Mouse (Mus musculus): ENCODE results near the gene Ntn4. TPM values are rescaled to one million over a fixed set of nuclear protein-coding genes. Genes with fewer than 3 reads are reported as not detected.
"Not testable (repeated sequence)": the region's sequence is repeated elsewhere in the genome, so short reads cannot be mapped to it uniquely, and the experiment has no call there.

The Ntn4 gene
- polyA plus RNA-seq, 1 experiment from 2014 or later: 4.3 TPM

DNA sequence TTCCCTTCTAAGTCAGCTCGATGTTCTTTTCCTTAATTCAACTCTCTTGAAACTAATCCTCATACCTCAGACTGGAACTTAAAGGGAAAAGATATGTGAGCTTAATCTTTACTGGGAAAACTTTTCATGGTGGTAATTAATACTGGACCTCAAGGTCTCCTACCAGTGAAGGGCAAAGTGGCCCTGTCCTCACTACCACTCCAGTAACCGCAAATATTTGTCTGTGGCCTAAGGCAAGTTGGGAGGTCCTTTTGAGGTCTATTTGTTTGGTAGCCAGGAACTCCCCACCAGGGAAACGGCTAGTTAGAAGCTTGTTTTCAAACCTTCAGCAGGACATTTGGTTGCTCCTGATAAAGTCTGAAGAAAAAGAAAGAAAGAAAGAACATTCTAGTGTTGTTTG, 26.5 kb downstream of the Ntn4 start:
- Histone ChIP-seq H3K4me3 (ENCODE audit: low read depth, low read length) (no peak overlapping the region), H3K27ac (ENCODE audit: low read depth, low read length) (no peak overlapping the region), H3K4me2 (replicated peaks; ENCODE audit: low read depth, low read length) (no peak overlapping the region), H3K27me3 (ENCODE audit: control insufficient read depth, insufficient read depth, low read length) (no peaks in the 10 kb centered on the region), H3K4me1 (replicated peaks; ENCODE audit: control insufficient read depth, insufficient read depth, low read length) (no peaks in the 10 kb centered on the region), H3K9me3 (ENCODE audit: control insufficient read depth, low read length) (no peaks in the 10 kb centered on the region), H3K36me3 (ENCODE audit: control insufficient read depth, insufficient read depth, low read length) (no peaks in the 10 kb centered on the region), H3K9ac (ENCODE audit: low read depth, low read length) (no peak overlapping the region)
- WGBS: 70% methylated on average over 3 of the region's 3 CpGs
- DNase-seq (ENCODE audit: low spot score) (no peak), ATAC-seq (ENCODE audit: low FRiP score) (no peak)

DNA sequence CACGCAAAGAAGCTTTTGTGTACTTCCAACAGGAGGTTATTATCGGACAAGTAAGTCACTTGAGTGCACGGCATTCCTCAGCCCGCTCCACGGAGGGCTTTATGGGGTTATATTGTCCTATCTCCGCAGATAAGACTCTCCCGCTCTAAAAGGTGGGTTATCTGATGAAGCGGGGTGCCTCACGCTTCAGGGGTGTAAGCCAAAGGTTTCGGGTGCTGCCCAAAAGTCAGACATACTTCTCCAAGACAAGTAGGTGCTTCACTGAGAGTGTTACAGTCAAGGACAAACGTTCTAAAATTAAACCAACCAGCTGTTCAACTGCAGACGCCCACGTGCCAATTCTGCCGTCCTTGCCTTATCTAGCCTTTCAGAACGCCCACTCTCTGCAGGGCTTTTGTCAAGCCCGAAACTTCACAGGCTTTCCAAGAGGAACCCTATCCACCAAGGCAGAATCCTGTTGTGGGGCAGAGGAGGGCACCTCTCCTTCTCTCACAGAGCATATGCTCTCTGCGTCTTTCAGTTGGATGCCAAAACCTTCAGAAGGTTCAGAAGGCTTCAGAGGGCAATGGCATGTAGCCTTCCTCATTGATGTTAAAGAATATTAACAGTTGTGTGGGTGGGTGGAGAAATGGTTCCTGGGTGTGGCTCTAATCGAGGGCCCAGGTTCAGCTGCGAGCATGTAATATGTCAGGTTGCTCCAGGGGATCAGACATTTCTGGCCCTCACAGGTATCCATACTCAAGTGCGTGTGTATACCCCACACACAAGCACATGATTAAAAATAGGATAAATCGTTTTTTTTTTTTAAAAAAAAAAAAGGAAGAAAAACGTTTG, 32.4 kb downstream of the Ntn4 start:
- DNase-seq (ENCODE audit: low spot score): no peak
- H3K4me3 ChIP-seq (ENCODE audit: low read depth, low read length): no peak overlapping the region
- no peak for ATAC-seq (ENCODE audit: low FRiP score)
- no peak overlapping the region for H3K4me2 ChIP-seq (replicated peaks; ENCODE audit: low read depth, low read length)
- no peaks in the 10 kb centered on the region for H3K27me3 ChIP-seq (ENCODE audit: control insufficient read depth, insufficient read depth, low read length)
- H3K27ac ChIP-seq (ENCODE audit: low read depth, low read length): no peak overlapping the region
- H3K9ac ChIP-seq (ENCODE audit: low read depth, low read length): no peak overlapping the region
- H3K9me3 ChIP-seq (ENCODE audit: control insufficient read depth, low read length): no peaks in the 10 kb centered on the region
- whole genome bisulfite sequencing: 84% methylated on average over 22 of the region's 22 CpGs
- no peaks in the 10 kb centered on the region for H3K36me3 ChIP-seq (ENCODE audit: control insufficient read depth, insufficient read depth, low read length)
- no peaks in the 10 kb centered on the region for H3K4me1 ChIP-seq (replicated peaks; ENCODE audit: control insufficient read depth, insufficient read depth, low read length)

DNA sequence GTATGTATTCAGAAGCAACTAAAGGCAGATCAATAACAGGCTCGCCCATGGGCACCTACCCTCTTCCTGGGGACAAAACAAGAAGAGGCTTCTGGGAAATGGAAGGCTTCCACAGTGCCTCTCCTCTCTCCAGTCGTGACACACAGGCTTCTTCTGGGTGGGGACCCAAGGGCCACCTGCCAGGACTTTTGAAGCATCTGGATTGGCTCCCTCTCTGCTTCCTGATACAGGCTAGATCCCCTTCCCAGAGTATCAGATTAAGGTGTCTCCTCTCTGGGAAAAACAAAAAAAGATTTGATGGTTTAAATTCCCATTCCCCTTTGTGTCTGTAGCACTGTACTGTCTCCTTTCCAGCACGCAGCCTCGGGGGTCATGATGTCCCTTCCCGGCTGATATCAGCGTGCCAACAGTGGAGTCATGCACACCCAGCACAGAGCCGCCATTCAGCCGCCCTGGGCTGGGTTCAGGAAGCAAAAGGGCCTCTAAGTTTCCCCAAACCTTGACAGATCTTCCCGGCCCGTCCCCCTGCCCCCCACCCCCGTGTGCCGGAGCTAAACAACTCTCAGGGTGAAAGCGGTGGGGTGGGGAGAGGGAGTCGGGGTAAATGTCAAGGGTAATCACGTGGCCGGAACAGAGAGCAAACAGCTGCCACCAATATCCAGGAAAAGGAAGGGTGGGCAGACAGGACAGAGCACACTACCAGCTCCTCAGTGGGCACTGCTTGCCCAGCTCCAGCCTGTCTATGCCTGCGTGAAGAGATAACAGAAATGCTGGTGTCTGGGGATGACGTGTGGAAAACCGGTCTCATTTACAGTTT, 38.9 kb downstream of the Ntn4 start:
- ATAC-seq (ENCODE audit: low FRiP score) (peak; percentile 53; the same call in 1 of the 2 replicates), DNase-seq (ENCODE audit: low spot score) (no peak)
- Histone ChIP-seq H3K9me3 (ENCODE audit: control insufficient read depth, low read length) (no peaks in the 10 kb centered on the region), H3K27me3 (ENCODE audit: control insufficient read depth, insufficient read depth, low read length) (no peaks in the 10 kb centered on the region), H3K4me3 (ENCODE audit: low read depth, low read length) (no peak overlapping the region), H3K27ac (ENCODE audit: low read depth, low read length) (no peak overlapping the region), H3K36me3 (ENCODE audit: control insufficient read depth, insufficient read depth, low read length) (no peaks in the 10 kb centered on the region), H3K4me1 (replicated peaks; ENCODE audit: control insufficient read depth, insufficient read depth, low read length) (no peaks in the 10 kb centered on the region; the same call in none of the 2 replicates), H3K4me2 (replicated peaks; ENCODE audit: low read depth, low read length) (peak overlapping the region; percentile 11; the same call in 1 of the 2 replicates), H3K9ac (ENCODE audit: low read depth, low read length) (no peak overlapping the region)
- 52% methylated on average over 19 of the region's 19 CpGs for WGBS

DNA sequence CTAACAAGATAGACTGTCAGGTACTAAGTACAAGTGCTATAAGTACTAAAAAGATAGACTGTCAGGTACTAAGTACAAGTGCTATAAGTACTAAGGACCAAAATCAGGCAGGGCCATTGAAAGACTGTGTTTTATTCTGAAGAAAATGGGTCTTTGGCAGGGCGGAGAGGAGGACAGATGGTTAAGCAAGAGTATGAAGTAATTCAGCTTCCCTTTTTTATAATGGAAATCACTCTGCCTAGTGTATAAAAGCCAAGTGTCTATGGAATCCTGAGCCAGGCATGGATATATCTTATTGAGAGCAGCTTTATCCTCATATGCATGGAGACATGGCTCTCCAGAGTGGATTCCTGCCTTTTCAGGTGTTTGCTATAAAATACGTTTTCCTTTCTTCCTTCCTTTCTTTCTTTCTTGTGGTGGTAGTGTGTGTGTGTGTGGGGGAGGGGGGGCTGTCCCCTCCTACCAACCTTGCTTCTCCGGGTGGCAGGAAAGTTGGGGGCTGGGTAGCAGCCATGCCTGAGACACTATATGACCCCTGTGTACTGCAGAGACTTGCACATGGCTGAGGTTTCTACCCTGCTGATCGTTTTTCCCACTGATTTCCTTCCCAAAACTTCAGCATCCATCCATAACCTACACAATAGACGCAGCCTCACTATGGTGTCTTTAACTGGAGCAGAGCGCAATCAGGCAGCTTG, 40.3 kb downstream of the Ntn4 start:
- no peak overlapping the region for H3K9ac ChIP-seq (ENCODE audit: low read depth, low read length)
- no peak overlapping the region for H3K27ac ChIP-seq (ENCODE audit: low read depth, low read length)
- no peak overlapping the region for H3K4me3 ChIP-seq (ENCODE audit: low read depth, low read length)
- DNase-seq (ENCODE audit: low spot score) (no peak), ATAC-seq (ENCODE audit: low FRiP score) (no peak)
- no peaks in the 10 kb centered on the region; the same call in none of the 2 replicates for H3K4me1 ChIP-seq (replicated peaks; ENCODE audit: control insufficient read depth, insufficient read depth, low read length)
- no peak overlapping the region for H3K4me2 ChIP-seq (replicated peaks; ENCODE audit: low read depth, low read length)
- no peaks in the 10 kb centered on the region for H3K9me3 ChIP-seq (ENCODE audit: control insufficient read depth, low read length)
- 57% methylated on average over 6 of the region's 6 CpGs for WGBS
- no peaks in the 10 kb centered on the region for H3K36me3 ChIP-seq (ENCODE audit: control insufficient read depth, insufficient read depth, low read length)
- H3K27me3 ChIP-seq (ENCODE audit: control insufficient read depth, insufficient read depth, low read length): no peaks in the 10 kb centered on the region

DNA sequence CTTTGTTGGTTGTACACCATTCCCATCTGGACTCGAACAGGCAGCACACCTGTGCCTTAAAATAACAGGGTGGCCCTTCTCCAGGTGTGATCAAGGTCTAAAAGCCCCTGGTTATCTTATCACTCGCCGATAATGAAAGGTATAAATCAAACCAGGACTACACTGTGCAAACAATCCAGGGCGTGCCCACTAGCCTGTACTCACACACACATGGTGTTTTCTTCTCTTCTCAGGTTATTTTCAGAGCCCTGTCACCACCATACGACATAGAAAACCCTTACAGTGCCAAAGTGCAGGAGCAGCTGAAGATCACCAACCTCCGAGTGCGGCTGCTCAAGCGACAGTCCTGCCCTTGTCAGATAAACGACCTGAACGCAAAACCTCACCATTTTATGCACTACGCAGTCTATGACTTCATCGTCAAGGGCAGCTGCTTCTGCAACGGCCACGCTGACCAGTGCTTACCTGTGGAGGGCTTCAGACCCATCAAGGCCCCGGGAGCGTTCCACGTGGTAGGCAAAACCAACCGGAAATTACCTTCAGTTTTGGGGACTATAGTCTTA, 41.8 kb downstream of the Ntn4 start:
- 90% methylated on average over 18 of the region's 18 CpGs for WGBS
- no peak for ATAC-seq (ENCODE audit: low FRiP score)
- H3K27me3 ChIP-seq (ENCODE audit: control insufficient read depth, insufficient read depth, low read length): no peaks in the 10 kb centered on the region
- no peak overlapping the region for H3K27ac ChIP-seq (ENCODE audit: low read depth, low read length)
- no peak overlapping the region for H3K4me2 ChIP-seq (replicated peaks; ENCODE audit: low read depth, low read length)
- no peak overlapping the region for H3K9ac ChIP-seq (ENCODE audit: low read depth, low read length)
- no peaks in the 10 kb centered on the region for H3K36me3 ChIP-seq (ENCODE audit: control insufficient read depth, insufficient read depth, low read length)
- no peaks in the 10 kb centered on the region; the same call in none of the 2 replicates for H3K4me1 ChIP-seq (replicated peaks; ENCODE audit: control insufficient read depth, insufficient read depth, low read length)
- DNase-seq (ENCODE audit: low spot score): no peak
- no peak overlapping the region for H3K4me3 ChIP-seq (ENCODE audit: low read depth, low read length)
- no peaks in the 10 kb centered on the region for H3K9me3 ChIP-seq (ENCODE audit: control insufficient read depth, low read length)

DNA sequence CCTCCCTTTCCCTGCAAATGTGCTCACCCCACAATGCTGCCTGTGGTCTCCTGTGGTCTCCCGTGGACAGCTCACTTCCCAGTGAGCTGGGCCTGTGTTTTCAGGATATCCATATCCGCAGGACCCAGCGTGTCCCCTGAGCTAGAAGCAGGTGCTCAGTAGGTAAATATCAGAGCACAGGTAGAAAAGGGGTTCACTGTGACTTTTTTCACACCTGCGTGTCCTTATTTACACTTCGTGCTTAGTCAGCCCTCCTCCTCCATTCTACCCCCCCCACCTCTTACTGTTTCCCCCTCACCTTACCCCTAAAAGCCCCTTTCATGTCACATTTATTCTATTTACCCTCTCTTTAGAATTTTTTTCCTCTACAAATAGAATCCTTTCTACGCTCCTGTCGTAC, 42.7 kb downstream of the Ntn4 start:
- no peaks in the 10 kb centered on the region; the same call in none of the 2 replicates for H3K4me1 ChIP-seq (replicated peaks; ENCODE audit: control insufficient read depth, insufficient read depth, low read length)
- DNase-seq (ENCODE audit: low spot score) (no peak), ATAC-seq (ENCODE audit: low FRiP score) (no peak)
- no peaks in the 10 kb centered on the region for H3K27me3 ChIP-seq (ENCODE audit: control insufficient read depth, insufficient read depth, low read length)
- H3K27ac ChIP-seq (ENCODE audit: low read depth, low read length): no peak overlapping the region
- no peaks in the 10 kb centered on the region for H3K9me3 ChIP-seq (ENCODE audit: control insufficient read depth, low read length)
- H3K4me2 ChIP-seq (replicated peaks; ENCODE audit: low read depth, low read length): no peak overlapping the region
- WGBS: 87% methylated on average over 7 of the region's 7 CpGs
- no peak overlapping the region for H3K4me3 ChIP-seq (ENCODE audit: low read depth, low read length)
- H3K9ac ChIP-seq (ENCODE audit: low read depth, low read length): no peak overlapping the region
- no peaks in the 10 kb centered on the region for H3K36me3 ChIP-seq (ENCODE audit: control insufficient read depth, insufficient read depth, low read length)

DNA sequence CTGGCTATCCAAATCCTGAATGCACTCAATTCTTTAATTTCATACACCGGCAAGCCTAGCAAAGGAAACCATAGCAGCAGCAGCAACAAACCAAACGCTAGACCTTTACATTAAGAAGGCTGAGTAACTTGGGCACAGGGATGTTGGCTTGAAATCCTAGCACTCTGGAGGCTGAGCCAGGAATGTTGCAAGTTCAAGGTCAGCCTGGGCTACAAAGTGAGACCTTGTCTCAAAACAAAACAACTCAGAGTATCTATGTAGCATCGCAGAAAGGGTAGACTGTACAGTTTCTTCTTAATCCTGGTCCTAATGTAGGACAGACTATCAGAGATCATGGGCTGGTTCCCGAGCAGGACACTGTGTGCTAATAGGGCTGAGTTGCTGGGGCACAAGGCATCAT, 43.4 kb downstream of the Ntn4 start:
- ATAC-seq (ENCODE audit: low FRiP score) (no peak), DNase-seq (ENCODE audit: low spot score) (no peak)
- H3K9ac ChIP-seq (ENCODE audit: low read depth, low read length): no peak overlapping the region
- no peaks in the 10 kb centered on the region; the same call in none of the 2 replicates for H3K4me1 ChIP-seq (replicated peaks; ENCODE audit: control insufficient read depth, insufficient read depth, low read length)
- no peak overlapping the region for H3K27ac ChIP-seq (ENCODE audit: low read depth, low read length)
- no peak overlapping the region for H3K4me3 ChIP-seq (ENCODE audit: low read depth, low read length)
- H3K27me3 ChIP-seq (ENCODE audit: control insufficient read depth, insufficient read depth, low read length): no peaks in the 10 kb centered on the region
- H3K9me3 ChIP-seq (ENCODE audit: control insufficient read depth, low read length): no peaks in the 10 kb centered on the region
- no peak overlapping the region for H3K4me2 ChIP-seq (replicated peaks; ENCODE audit: low read depth, low read length)
- 89% methylated on average over 4 of the region's 4 CpGs for WGBS
- H3K36me3 ChIP-seq (ENCODE audit: control insufficient read depth, insufficient read depth, low read length): no peaks in the 10 kb centered on the region

DNA sequence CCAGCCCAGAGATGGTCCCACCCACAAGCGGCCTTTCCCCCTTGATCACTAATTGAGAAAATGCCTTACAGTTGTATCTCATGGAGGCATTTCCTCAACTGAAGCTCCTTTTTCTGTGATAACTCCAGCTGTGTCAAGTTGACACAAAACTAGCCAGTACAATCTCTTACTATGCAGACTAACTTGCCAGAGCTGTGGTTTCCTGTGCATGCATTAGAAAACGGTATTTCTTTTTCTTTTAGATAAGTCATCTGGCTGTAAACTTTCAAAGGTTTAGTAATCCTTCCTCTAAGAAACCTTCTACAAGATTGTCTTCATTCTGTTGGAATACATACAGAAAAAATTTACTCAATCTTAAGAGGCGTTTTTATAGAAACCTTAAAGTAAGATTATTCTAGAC, 44.9 kb downstream of the Ntn4 start:
- not testable (repeated sequence) for H3K27me3 ChIP-seq (ENCODE audit: control insufficient read depth, insufficient read depth, low read length); H3K4me1 ChIP-seq (replicated peaks; ENCODE audit: control insufficient read depth, insufficient read depth, low read length); DNase-seq (ENCODE audit: low spot score); H3K27ac ChIP-seq (ENCODE audit: low read depth, low read length); H3K36me3 ChIP-seq (ENCODE audit: control insufficient read depth, insufficient read depth, low read length); ATAC-seq (ENCODE audit: low FRiP score); H3K9me3 ChIP-seq (ENCODE audit: control insufficient read depth, low read length); H3K4me2 ChIP-seq (replicated peaks; ENCODE audit: low read depth, low read length); H3K4me3 ChIP-seq (ENCODE audit: low read depth, low read length); H3K9ac ChIP-seq (ENCODE audit: low read depth, low read length)
- 85% methylated on average over 3 of the region's 3 CpGs for WGBS

Measured in hindbrain, embryonic 11.5 days (tissue).